Mouse (Mus musculus) T-cell, adult 66 days (primary cell): ENCODE results near the gene Gas2l1. TPM values are rescaled to one million over a fixed set of nuclear protein-coding genes. Genes with fewer than 3 reads are reported as not detected.

Experiments
- total RNA-seq, 2 experiments: library from RNA; stranded (reverse); gene quantifications; 3 replicates in 1 of 2; 4 replicates in 1 of 2; pipeline ENCODE4 v1.2.4; 2023

Gene Gas2l1
- under 1 TPM in 1 of 2 experiments, not detected in 1; 0.53 TPM for total RNA-seq

GRCm38 (mm10) chr11:5065056-5065821 lies at the start of gene Gas2l1:
Gene Gas2l1 (minus strand): TSS chr11:5065327.

GRCm38 (mm10) chr11:5098736-5099542 lies 33.8 kb upstream of the Gas2l1 start, which contains the start of the genes Rhbdd3 and Ewsr1:
Gene Rhbdd3 (plus strand): TSS chr11:5098926.
Gene Ewsr1 (minus strand): TSS chr11:5099266.

GRCm38 (mm10) chr11:5057856-5058641 lies 7.1 kb downstream of the Gas2l1 start, which contains the start of gene Rasl10a:
Gene Rasl10a (plus strand): TSS chr11:5058128.

Other genes starting within 250 kb of the Gas2l1 start
- gene Nf2, start 215.8 kb downstream of the Gas2l1 start, total RNA-seq, result 10 to 100 TPM; 53.7 to 57.5 TPM
- 10 to 100 TPM; 26.0 to 27.1 TPM for gene Nipsnap1, start 191.4 kb downstream of the Gas2l1 start, total RNA-seq
- gene Thoc5, start 170.0 kb downstream of the Gas2l1 start, total RNA-seq, result 10 to 100 TPM; 42.6 to 42.8 TPM
- 1 to 10 TPM; 3.3 to 3.5 TPM for gene Nefh, start 117.3 kb downstream of the Gas2l1 start, total RNA-seq
- 10 to 100 TPM; 89.9 to 92.1 TPM for gene Ap1b1, start 78.5 kb downstream of the Gas2l1 start, total RNA-seq
- not detected for gene Rasl10a, start 7.2 kb downstream of the Gas2l1 start, total RNA-seq
- gene Rhbdd3, start 33.6 kb upstream of the Gas2l1 start, total RNA-seq, result 1 to 10 TPM; 4.8 to 6.0 TPM
- gene Ewsr1, start 33.9 kb upstream of the Gas2l1 start, total RNA-seq, result 100 to 1,000 TPM; 562 to 608 TPM
- 1 to 10 TPM; 6.2 to 6.5 TPM for gene Emid1, start 86.9 kb upstream of the Gas2l1 start, total RNA-seq
- gene Kremen1, start 196.2 kb upstream of the Gas2l1 start, total RNA-seq, result 10 to 100 TPM; 31.7 to 33.4 TPM